Mouse (Mus musculus) embryo, embryonic 11 days (tissue): ENCODE measurements at regions not wholly inside any gene's neighbourhood (a gene's known extent, or its start where the extent isn't known, plus 50 kb on each side); places are given as distances from the start of the nearest gene placed in this dataset.
A peak's percentile ranks its signal among the peaks of the same experiment; 100 is the strongest.
"Not testable (repeated sequence)": the region's sequence is repeated elsewhere in the genome, so short reads cannot be mapped to it uniquely, and the experiment has no call there.

ENCODE experiments used
- DNase-seq: peaks from one replicate; pipeline ENCODE4 v3.0.0-alpha.2; 2015

- peak; percentile 91 for DNase-seq
Measured at GRCm38 (mm10) chr17:16951092-16952016, 112.6 kb upstream of the Zfp960 start.

GRCm38 (mm10) chr17:16952146-16952545 is 111.8 kb upstream of the Zfp960 start:
- DNase-seq: not testable (repeated sequence)

GRCm38 (mm10) chr17:16997241-16997640 is 66.7 kb upstream of the Zfp960 start:
- DNase-seq: not testable (repeated sequence)

GRCm38 (mm10) chr17:17004632-17005265 is 59.2 kb upstream of the Zfp960 start:
- DNase-seq: peak; percentile 90

- DNase-seq: peak; percentile 23
Measured at GRCm38 (mm10) chr17:17005267-17005666, 58.6 kb upstream of the Zfp960 start.
